Mouse (Mus musculus) olfactory bulb, adult 2 months (tissue): Measurements from ENCODE around the gene Psmd7.

Experiments
- CTCF ChIP-seq: fragments of 200-500 bp; IDR thresholded peaks from 2 replicates; pipeline ENCODE4 v1.5.1; 2012; ENCODE audit warnings: low read depth, mild to moderate bottlenecking, low read length, moderate library complexity; ENCODE audit not compliant: insufficient read depth
- POLR2A ChIP-seq: fragments of 200-500 bp; IDR thresholded peaks from 2 replicates; pipeline ENCODE4 v1.6.1; 2012; ENCODE audit warnings: mild to moderate bottlenecking, low read depth, low read length, moderate library complexity; ENCODE audit not compliant: insufficient read depth

DNA sequence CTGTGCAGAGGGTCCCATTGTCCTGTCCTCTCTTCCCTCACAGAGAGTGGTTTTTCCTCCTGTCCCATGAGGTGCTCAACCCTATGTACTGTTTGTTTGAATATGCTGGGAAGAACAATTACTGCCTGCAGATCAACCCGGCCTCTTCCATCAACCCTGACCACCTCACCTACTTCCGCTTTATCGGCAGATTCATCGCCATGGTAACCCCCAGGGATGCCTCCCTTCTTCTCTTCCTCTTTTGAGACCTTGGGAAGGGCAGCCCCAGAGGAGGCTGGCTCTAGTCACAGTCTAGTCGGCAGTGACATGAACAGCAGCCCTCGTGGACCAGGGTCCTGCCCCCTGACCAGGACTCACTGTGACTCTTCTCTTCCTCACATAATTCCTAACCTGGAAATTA, 36.0 kb downstream of the Psmd7 start:
- no peak for TF ChIP-seq CTCF
- no peak for TF ChIP-seq POLR2A
